Mouse (Mus musculus) ovary, adult 18-20 months (tissue): Measurements from ENCODE around the gene Crim1.

Experiments
- DNase-seq: peaks from one replicate; pipeline ENCODE4 v3.0.0; 2022; ENCODE audit warnings: low spot score, mixed read lengths

The Crim1 gene

GRCm38 (mm10) chr17:78425026-78425425 lies 225.0 kb downstream of the Crim1 start:
- no peak for DNase-seq
